Mouse (Mus musculus): ENCODE results near the gene Sel1l3. TPM values are rescaled to one million over a fixed set of nuclear protein-coding genes. Genes with fewer than 3 reads are reported as not detected.

Gene Sel1l3
- polyA plus RNA-seq, 1 experiment from 2014 or later: 2.0 TPM

- no peaks in the 10 kb centered on the region for H3K27me3 ChIP-seq (replicated peaks; ENCODE audit: insufficient read depth, low read length)
- H3K36me3 ChIP-seq (ENCODE audit: insufficient read depth, low read length): no peaks in the 10 kb centered on the region
- H3K9me3 ChIP-seq (ENCODE audit: low read length): no peaks in the 10 kb centered on the region
- TF ChIP-seq EP300 (IDR thresholded peaks at IDR 0.05): no peak
- no peak for TF ChIP-seq CTCF (IDR thresholded peaks at IDR 0.05)
- H3K4me3 ChIP-seq (ENCODE audit: low read depth, low read length): no peak overlapping the region
- DNase-seq (ENCODE audit: low spot score) (no peak), ATAC-seq (no peak)
- H3K9ac ChIP-seq (replicated peaks; ENCODE audit: low read depth): no peak overlapping the region
- no peak overlapping the region for H3K4me2 ChIP-seq (replicated peaks; ENCODE audit: low read depth, low read length)
- H3K4me1 ChIP-seq (ENCODE audit: insufficient read depth, low read depth, low read length): no peaks in the 10 kb centered on the region
- WGBS: 65% methylated on average over 4 of the region's 4 CpGs
- H3K27ac ChIP-seq (ENCODE audit: low read length): no peak overlapping the region
Measured at GRCm38 (mm10) chr5:53146684-53147061, 67.1 kb downstream of the Sel1l3 start.

- Histone ChIP-seq H3K4me3 (ENCODE audit: low read depth, low read length) (no peak overlapping the region), H3K4me2 (replicated peaks; ENCODE audit: low read depth, low read length) (no peak overlapping the region), H3K4me1 (ENCODE audit: insufficient read depth, low read depth, low read length) (no peaks in the 10 kb centered on the region), H3K36me3 (ENCODE audit: insufficient read depth, low read length) (no peaks in the 10 kb centered on the region), H3K9ac (replicated peaks; ENCODE audit: low read depth) (no peak overlapping the region), H3K9me3 (ENCODE audit: low read length) (no peaks in the 10 kb centered on the region), H3K27me3 (replicated peaks; ENCODE audit: insufficient read depth, low read length) (no peaks in the 10 kb centered on the region), H3K27ac (ENCODE audit: low read length) (no peak overlapping the region)
- WGBS: 55% methylated on average over 10 of the region's 10 CpGs
- no peak for DNase-seq (ENCODE audit: low spot score)
- TF ChIP-seq EP300 (IDR thresholded peaks at IDR 0.05): no peak
- no peak for ATAC-seq
Measured at GRCm38 (mm10) chr5:53146049-53146683, 67.6 kb downstream of the Sel1l3 start.

GRCm38 (mm10) chr5:53142587-53142986 is 71.1 kb downstream of the Sel1l3 start:
- Histone ChIP-seq H3K9me3 (ENCODE audit: low read length) (no peaks in the 10 kb centered on the region), H3K4me2 (replicated peaks; ENCODE audit: low read depth, low read length) (no peak overlapping the region), H3K4me1 (ENCODE audit: insufficient read depth, low read depth, low read length) (no peaks in the 10 kb centered on the region), H3K9ac (replicated peaks; ENCODE audit: low read depth) (no peak overlapping the region), H3K36me3 (ENCODE audit: insufficient read depth, low read length) (no peaks in the 10 kb centered on the region), H3K4me3 (ENCODE audit: low read depth, low read length) (no peak overlapping the region), H3K27me3 (replicated peaks; ENCODE audit: insufficient read depth, low read length) (no peaks in the 10 kb centered on the region), H3K27ac (ENCODE audit: low read length) (no peak overlapping the region)
- ATAC-seq: no peak
- no peak for TF ChIP-seq CTCF (IDR thresholded peaks at IDR 0.05)
- no peak for TF ChIP-seq EP300 (IDR thresholded peaks at IDR 0.05)
- 64% methylated on average over 5 of the region's 5 CpGs for WGBS
- DNase-seq (ENCODE audit: low spot score): no peak

GRCm38 (mm10) chr5:53140158-53140927 is 73.4 kb downstream of the Sel1l3 start:
- WGBS: 85% methylated on average over 8 of the region's 8 CpGs
- Histone ChIP-seq H3K4me1 (ENCODE audit: insufficient read depth, low read depth, low read length) (no peaks in the 10 kb centered on the region), H3K27me3 (replicated peaks; ENCODE audit: insufficient read depth, low read length) (no peaks in the 10 kb centered on the region), H3K9ac (replicated peaks; ENCODE audit: low read depth) (no peak overlapping the region), H3K36me3 (ENCODE audit: insufficient read depth, low read length) (no peaks in the 10 kb centered on the region), H3K4me2 (replicated peaks; ENCODE audit: low read depth, low read length) (no peak overlapping the region), H3K4me3 (ENCODE audit: low read depth, low read length) (no peak overlapping the region), H3K9me3 (ENCODE audit: low read length) (no peaks in the 10 kb centered on the region), H3K27ac (ENCODE audit: low read length) (no peak overlapping the region)
- no peak for TF ChIP-seq EP300 (IDR thresholded peaks at IDR 0.05)
- no peak for TF ChIP-seq CTCF (IDR thresholded peaks at IDR 0.05)
- ATAC-seq (no peak), DNase-seq (ENCODE audit: low spot score) (no peak)

GRCm38 (mm10) chr5:53139566-53139965 is 74.2 kb downstream of the Sel1l3 start:
- TF ChIP-seq EP300 (IDR thresholded peaks at IDR 0.05): no peak
- TF ChIP-seq CTCF (IDR thresholded peaks at IDR 0.05): no peak
- Histone ChIP-seq H3K27me3 (replicated peaks; ENCODE audit: insufficient read depth, low read length) (no peaks in the 10 kb centered on the region), H3K4me3 (ENCODE audit: low read depth, low read length) (no peak overlapping the region), H3K27ac (ENCODE audit: low read length) (no peak overlapping the region), H3K9me3 (ENCODE audit: low read length) (no peaks in the 10 kb centered on the region), H3K36me3 (ENCODE audit: insufficient read depth, low read length) (no peaks in the 10 kb centered on the region), H3K4me1 (ENCODE audit: insufficient read depth, low read depth, low read length) (no peaks in the 10 kb centered on the region), H3K4me2 (replicated peaks; ENCODE audit: low read depth, low read length) (no peak overlapping the region), H3K9ac (replicated peaks; ENCODE audit: low read depth) (no peak overlapping the region)
- WGBS: 49% methylated on average over 11 of the region's 11 CpGs
- DNase-seq (ENCODE audit: low spot score) (no peak), ATAC-seq (no peak)

- Histone ChIP-seq H3K9ac (replicated peaks; ENCODE audit: low read depth) (no peak overlapping the region), H3K27ac (ENCODE audit: low read length) (no peak overlapping the region), H3K36me3 (ENCODE audit: insufficient read depth, low read length) (no peaks in the 10 kb centered on the region), H3K9me3 (ENCODE audit: low read length) (no peaks in the 10 kb centered on the region), H3K27me3 (replicated peaks; ENCODE audit: insufficient read depth, low read length) (no peaks in the 10 kb centered on the region), H3K4me2 (replicated peaks; ENCODE audit: low read depth, low read length) (no peak overlapping the region), H3K4me3 (ENCODE audit: low read depth, low read length) (no peak overlapping the region), H3K4me1 (ENCODE audit: insufficient read depth, low read depth, low read length) (no peaks in the 10 kb centered on the region)
- ATAC-seq (no peak), DNase-seq (ENCODE audit: low spot score) (no peak)
- 50% methylated on average over 4 of the region's 4 CpGs for WGBS
- TF ChIP-seq CTCF (IDR thresholded peaks at IDR 0.05): no peak
- no peak for TF ChIP-seq EP300 (IDR thresholded peaks at IDR 0.05)
Measured at GRCm38 (mm10) chr5:53139140-53139539, 74.6 kb downstream of the Sel1l3 start.

Measured in lung, postnatal 0 days (tissue).